Mouse (Mus musculus) cerebellum, adult (tissue): ENCODE data around the gene Plch2.
"Not testable (repeated sequence)": the region's sequence is repeated elsewhere in the genome, so short reads cannot be mapped to it uniquely, and the experiment has no call there.

Experiments
- ATAC-seq: cut with Nextera tagmentation; 2 replicates; pipeline ENCODE4 v1.9.2; 2017; ENCODE audit warnings: mild to moderate bottlenecking, moderate library complexity, mixed read lengths; ENCODE audit not compliant: insufficient number of reproducible peaks, low FRiP score, low TSS enrichment

The Plch2 gene

GRCm38 (mm10) chr4:155056724-155057123 is at the start of gene Plch2:
Gene Plch2, minus strand, starts transcription at chr4:155056784.
- ATAC-seq, result no peak

DNA sequence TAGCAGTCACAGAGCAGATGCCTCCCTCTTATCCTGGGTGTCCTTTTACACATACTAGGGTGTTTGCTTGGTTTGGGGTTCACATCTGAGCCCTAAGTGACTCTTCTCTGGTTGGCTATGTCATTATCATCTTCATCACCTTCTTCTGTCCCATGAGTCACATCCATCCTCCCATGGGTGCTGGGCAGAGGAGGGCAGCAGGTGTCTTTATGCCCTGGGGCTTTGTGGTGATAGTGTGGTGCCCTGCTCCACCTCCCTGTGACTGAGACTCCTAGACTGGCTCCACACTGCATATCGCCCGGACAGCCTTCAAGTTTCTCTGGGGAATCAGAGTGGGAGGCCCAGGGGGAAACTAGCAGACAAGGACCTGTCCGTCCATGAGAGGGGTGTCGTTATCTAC is 42.0 kb upstream of the Plch2 start:
- ATAC-seq, result no peak

GRCm38 (mm10) chr4:155097452-155097851 is 40.9 kb upstream of the Plch2 start:
- ATAC-seq, result no peak

DNA sequence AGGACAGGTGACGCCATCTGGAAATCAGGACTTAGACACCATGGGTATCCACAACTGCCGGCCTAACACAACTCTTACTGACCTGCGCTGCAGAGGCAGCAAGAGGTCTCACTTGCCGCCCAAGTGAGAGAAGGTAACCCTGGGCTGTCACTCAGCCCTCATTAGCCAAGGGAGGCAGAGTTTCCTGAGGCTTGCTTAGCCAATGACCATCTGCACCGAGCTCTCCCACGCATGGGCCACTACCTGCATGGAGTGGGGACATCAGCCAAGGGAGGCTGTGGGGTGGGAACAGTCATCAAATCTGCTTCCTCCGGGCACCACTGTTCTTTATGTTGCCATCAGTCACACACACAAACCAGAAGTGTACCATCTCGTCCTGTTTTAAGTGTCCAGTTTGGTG is 39.4 kb upstream of the Plch2 start:
- no peak for ATAC-seq

GRCm38 (mm10) chr4:155095238-155095900 is 38.8 kb upstream of the Plch2 start:
- peak; percentile 40 for ATAC-seq

- no peak for ATAC-seq
Measured at GRCm38 (mm10) chr4:155094565-155094964, 38.0 kb upstream of the Plch2 start.

DNA sequence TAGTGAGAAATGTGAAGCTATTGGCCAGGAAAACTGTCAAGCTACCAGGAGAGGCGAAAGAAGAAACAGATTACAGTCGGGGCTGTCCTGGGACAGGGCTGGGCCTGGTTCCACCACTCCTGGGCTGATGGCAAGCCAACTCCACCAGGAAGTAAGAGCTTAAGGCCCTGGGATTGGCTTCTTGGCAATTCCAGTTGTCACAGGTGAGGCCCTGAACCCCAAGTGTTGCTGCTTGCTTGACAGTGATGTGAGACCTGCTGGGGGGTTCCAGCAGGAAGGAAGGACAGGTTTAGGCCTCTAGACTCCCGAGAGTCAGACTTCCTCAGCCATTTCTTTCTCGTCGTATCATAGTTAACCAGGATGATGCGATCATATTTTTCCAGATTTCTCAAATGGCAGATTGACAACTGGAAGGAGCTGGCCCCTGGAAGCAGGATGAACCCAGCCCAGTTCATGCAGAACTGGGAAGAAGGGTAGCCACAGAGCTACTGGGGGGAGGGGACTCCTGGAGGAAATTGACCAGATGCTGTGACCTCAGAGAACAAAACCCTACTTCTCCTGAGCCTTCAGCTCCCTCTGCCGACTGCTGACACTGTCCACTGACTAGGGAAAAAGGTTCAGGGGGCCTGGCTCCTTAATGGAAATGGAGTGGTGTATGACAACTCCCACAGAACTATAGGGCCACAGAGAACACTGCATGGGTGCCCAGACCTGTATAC is 37.0 kb upstream of the Plch2 start:
- no peak for ATAC-seq

DNA sequence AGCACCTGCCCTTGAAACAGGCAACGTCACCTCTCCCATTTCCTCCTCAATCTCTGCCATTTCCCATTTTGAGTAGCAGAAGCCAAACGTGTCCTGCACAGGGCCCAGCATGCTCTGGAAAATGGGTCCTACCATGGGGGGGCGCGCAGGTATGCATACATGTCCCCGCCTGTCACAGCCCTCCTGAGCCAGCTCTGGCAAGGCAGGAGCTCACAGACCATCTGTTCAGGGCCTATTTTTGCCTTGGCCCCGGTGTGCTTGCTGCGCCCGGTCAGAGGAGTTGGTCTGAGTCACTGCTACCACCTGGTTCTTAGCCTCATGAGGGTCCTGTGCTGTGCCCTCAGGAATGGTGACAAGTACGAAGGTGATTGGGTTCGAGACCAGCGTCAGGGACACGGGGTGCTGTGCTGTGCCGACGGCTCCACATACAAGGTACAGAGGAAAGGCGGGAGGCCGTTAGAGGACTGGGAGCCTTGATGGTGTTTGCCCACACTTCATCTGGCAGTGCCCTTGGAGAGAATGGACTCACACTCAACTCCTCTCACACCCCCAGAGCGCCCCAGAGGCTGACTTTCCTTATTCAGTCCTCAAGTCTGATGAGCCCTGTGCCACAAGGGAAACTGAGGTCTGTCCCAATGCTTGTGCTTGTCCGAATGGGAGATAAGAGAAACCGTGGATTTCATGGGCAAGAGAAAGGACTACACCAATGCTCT is 36.3 kb upstream of the Plch2 start:
- ATAC-seq, result peak; percentile 64; the same call in 1 of the 2 replicates

DNA sequence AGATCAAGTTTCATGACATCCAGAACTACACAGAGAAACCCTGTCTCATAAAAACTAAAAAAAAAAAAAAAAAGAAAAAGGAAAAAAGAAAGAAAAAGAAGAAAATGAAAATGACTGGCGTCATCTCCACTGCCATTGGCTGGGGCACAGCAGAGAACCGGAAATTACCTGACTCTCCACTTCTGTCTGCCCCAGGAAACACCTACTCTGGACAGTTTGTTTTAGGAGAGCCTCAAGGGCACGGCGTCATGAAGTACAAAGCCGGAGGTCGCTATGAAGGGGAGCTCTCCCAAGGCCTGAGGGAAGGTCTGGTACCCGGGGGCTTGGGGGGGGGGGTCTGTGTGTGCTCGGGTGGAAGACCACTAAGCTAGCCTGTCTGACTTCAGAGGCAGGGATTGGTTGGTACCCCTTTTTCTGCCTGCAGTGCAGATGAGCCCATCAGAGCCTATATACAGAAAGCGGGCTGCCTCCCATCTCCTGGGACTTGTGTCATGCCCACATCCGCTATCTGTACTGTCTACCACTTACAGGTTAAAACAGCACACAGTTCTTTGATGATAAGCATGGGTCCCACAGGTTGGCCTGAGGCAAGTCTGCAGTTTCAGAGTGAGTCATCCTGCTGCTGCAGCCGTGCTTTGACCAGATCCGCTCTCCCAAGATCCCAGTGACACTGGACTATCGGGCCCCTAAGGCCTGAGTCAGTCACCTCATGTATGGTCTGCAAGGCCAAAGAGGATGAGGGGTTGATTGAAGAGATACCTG is 34.3 kb upstream of the Plch2 start:
- ATAC-seq, result no peak

DNA sequence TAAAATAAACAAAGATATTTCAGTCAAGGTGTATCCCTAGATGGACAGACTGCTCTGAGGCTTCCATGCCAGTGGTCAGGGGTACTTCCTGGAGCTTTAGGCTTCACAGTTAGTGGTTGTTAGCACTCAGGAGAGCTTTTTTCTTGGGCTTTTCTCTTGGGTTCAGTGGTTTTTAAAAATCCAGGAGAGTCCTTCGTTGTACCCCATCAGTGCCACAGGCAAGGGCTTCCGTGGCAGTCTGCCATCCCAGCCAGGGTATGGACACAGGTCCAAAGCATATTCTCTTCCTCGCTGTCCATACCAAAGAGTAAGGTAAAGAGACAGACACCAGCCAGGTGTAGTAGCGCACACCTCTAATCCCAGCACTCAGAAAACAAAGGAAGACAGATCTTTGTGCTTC is 33.6 kb upstream of the Plch2 start:
- ATAC-seq, result no peak

DNA sequence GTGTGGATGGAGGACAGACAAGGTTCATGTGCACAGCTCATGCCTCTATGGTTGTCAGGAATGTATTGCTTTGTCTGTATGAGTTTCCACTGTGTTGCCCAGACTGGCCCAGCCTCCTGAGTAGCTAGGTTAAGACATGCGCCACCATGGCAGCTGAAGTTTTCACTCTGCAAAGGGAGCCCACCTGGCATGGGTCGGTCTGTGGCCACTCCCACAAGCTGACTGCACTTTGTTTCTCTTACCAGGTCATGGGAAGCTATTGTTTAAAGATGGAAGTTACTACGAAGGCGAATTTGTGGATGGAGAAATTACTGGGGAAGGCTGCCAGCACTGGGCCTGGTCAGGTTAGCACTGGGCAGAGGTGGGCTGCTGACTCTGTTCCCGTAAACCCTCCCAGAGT is 32.7 kb upstream of the Plch2 start:
- ATAC-seq, result no peak

DNA sequence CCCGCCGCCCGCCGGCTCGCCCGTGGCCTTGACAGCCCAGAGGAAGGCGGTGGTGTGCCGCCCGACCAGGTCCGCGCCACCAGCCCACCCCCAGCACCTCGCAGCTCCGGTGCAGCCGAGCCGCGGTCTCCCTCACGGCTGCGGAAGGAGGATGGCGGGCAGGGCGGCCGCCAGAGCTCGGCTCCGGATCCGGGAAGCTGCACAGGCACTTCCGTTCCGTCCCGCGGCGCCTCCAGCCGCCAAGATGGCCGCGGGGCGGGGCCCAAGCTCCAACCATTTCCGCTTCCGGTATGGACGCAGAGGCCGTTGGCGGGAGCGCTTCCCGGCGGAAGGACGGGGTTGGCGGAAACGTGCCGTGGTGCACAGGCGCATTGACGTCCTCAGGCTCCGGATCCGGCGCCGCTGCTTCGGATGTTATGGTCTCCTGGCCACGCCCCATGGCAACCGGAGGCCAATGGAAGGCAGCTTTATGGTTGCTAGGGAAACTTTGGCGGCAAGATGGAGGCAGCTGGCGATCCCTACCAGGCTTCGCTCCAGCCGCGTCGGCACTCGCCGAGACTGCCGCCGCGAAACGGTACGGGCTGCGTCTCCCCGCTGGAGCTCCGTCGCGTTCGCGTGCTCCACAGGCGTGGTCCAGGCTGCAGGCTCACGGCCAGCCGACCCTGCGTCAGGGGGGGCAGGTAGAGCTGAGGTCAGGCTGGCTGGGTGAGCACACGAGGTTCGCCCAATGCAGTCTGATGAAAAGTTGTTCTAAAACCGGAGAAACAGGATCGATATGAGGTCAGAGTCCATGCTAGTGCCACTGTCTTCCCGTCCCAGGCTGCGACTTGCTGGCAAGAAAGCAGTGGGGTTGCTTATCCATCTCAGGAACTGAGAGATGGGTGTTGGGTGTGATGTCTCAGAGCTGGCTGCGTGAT is 29.8 kb upstream of the Plch2 start, which contains the start of the genes Rer1 and Morn1:
Gene Rer1 (minus strand): TSS at position 275 of the 917 bp plus-strand sequence.
Gene Morn1 (plus strand): TSS at position 470 of the 917 bp plus-strand sequence.
- ATAC-seq, result peak; percentile 96

DNA sequence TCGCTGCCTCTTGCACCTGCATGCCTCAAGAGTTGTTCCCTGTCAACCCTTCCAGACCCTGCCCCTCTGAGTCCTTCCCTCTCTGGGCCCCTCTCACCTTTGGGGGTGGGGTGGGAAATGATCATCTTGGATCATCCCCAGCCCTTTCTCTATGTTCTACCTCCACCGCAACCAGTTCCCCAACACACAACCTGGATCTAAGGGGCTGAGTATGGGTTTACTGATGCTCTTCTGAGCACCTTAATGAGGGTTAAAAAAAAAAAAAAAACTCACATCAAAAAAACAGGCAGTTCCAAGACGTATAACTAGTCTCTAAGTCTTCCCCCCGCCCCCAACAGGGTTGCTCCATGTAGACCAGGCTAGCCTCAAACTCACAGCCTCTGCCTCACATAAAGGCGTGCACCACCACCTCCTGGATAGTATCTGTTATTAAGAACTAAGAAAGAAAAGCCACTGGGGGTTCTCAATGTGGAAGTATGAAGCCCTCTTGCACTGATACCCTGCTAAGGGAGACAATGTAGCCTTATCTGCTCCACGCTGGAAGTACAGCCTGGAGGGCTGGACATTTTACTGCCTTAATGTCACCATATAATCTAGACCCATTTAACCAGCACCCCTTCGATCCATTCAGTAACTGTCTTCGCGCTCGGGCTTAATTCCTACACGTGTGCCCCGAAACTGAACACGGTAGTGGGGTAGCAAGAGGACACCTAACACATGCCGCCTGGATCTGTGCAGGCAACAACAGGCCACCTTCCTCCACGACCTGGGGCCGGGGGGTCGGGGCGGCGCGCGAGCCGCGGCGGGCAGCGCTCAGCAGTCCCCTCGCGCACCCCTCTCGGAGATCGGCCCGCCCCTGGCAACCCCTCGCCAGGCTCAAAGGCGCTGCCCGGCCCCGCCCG is 28.9 kb upstream of the Plch2 start:
- ATAC-seq, result no peak

DNA sequence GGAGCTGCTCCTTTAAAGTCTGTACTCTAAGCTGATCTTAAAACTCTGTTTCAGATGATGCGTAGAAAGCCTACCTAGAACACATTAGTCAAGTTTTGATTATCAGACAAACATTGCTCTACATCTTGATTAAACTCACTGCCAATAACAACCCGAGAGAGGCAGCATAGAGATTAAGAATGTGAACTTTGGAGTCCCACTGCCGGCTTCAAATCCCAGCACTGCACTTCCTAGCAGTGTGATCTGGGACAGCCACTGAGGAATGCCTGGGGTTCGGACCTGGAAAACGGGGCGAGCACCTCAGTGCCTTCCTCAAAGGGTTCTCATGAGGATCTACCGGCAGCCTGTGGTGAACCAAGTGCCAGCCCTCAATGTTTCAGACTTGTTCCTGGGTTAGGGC is 27.8 kb upstream of the Plch2 start:
- no peak for ATAC-seq

GRCm38 (mm10) chr4:155083553-155083952 is 27.0 kb upstream of the Plch2 start:
- no peak for ATAC-seq

DNA sequence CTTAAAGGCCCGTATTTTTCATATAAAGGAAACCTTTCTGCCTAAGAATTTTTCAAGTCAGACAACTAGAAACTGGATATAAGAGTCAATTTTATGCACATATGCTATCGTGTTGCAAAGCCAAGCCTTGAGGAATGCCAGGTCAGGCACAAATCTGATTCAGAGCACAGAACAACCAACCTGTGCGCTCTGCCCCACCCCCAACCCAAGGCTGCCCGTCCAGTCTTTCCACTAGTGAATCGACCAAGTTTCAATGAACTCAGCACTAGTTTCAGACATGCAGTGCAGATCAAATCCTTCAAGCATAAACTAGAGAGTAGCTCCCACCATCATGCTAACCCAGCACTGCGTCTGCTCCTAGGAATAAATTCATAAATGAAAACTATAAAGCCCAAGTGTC is 23.1 kb upstream of the Plch2 start:
- ATAC-seq, result no peak

GRCm38 (mm10) chr4:155078808-155079207 is 22.2 kb upstream of the Plch2 start:
- ATAC-seq, result not testable (repeated sequence)

GRCm38 (mm10) chr4:155076677-155077076 is 20.1 kb upstream of the Plch2 start:
- ATAC-seq, result no peak
